Mouse (Mus musculus) layer of hippocampus, postnatal 36 days (tissue): ENCODE results near the gene Smok2a. TPM values are rescaled to one million over a fixed set of nuclear protein-coding genes. Genes with fewer than 3 reads are reported as not detected.
"Not testable (repeated sequence)": the region's sequence is repeated elsewhere in the genome, so short reads cannot be mapped to it uniquely, and the experiment has no call there.

Experiments
- DNase-seq, 2 experiments: peaks; one replicate each; pipeline ENCODE4 v3.0.0; 2022
- total RNA-seq, 2 experiments: library from RNA; stranded (reverse); gene quantifications; 2 replicates each; pipeline ENCODE4 v1.2.3; 2021

Gene Smok2a
- total RNA-seq, 2 experiments from 2014 or later: not detected

DNA sequence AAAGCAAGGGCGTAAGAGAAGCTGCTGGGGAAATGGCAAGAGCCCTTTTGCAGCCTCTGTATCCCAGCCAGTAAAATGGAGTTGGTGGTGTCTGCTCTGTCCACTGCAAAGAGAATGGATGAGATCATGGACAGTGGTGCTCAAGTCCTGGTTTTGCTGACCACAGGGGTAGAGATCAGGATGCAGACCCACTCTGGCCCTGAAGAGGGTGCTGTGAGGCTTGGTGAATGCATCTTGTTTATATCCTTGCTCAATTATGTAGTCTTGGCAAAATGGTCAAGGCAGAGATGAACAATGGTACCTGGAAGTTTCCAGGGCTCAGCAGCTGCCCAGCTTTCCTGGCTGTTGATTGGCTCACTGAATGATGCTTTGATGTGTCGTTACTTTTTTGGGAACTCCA, 5.4 kb upstream of the Smok2a start:
- DNase-seq: no peak

GRCm38 (mm10) chr17:13221921-13222320, 933 bp downstream of the Smok2a start:
- not testable (repeated sequence) for DNase-seq

GRCm38 (mm10) chr17:13229957-13230356, 9.0 kb downstream of the Smok2a start, which contains the start of gene Smok2b:
Gene Smok2b, plus strand, starts transcription at chr17:13230257.
- DNase-seq: not testable (repeated sequence)

DNA sequence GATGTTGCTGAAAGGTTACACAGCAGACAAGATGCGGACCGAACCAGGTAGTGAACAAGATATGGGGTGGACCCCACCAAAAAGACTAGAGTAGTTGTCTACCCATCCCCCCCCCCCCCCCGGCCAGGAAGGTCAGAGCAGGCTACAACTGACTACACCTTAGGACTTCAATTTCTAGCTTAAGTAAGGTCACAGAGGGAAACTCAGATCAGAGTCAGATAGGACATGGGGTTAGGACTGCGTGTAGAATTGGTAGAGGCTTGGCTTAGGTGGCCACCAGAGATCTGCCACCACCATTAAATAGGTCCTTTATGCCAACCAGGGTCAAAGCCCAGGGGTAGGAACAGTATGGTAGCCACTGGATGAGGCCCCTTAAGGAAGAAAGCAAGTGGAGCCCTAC, 18.5 kb downstream of the Smok2a start:
- not testable (repeated sequence) for DNase-seq

DNA sequence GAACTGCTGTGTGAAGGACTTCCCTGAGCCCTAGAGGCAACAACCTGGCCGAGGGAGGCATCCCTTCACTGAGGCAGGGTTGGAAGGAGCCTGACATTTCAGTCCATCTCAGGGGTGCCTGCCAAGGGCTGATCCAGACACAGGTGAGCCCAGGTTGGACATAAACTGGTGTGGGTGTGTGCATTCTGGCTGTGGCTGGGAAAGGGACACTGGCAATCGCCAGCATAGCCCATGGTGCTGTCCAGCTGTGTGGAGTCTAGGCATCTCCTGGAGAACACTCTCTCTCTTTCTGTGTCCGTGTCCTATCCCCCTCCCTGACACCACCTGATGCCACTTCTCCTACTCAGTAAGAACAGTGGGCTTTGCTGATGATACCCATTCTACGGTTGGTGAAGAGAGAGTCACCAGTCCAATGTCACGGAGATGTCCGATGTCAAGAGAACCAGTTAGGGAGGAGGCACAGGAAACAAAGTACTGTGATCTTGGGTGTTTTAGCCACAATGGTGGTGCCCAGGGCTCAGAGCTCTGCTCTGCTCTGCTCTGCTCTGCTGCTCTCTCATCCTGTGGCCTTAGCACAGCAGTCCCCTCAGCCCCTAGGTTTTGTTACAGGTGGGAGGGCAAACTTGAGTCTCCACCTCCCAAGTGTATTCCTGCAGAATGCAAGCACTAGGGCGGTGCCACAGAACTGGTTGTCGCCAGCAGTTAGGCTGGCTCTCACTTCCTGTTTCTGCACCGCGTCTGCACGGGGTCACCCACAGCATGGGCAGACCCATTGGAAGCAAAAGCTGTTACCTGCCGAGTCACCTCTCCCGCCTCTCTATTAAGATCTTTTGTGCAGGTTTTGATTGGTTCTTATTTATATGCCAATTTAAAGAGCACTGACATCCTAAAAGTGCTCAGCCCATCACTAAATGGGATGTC, 20.1 kb downstream of the Smok2a start:
- DNase-seq: not testable (repeated sequence)

GRCm38 (mm10) chr17:13254786-13255185, 33.8 kb downstream of the Smok2a start:
- DNase-seq: not testable (repeated sequence)

Other genes with a start within 250 kb of the Smok2a start
- gene Wtap, start 227.0 kb upstream of the Smok2a start, total RNA-seq: 10 to 100 TPM; 55.6 to 63.8 TPM
- 100 to 1,000 TPM; 255 to 264 TPM for gene Sod2, start 214.3 kb upstream of the Smok2a start, total RNA-seq
- gene Gpr31b, start 168.9 kb upstream of the Smok2a start, total RNA-seq: not detected
- gene Tcp10b, start 160.1 kb upstream of the Smok2a start, total RNA-seq: under 1 TPM; 0.18 to 0.70 TPM
- gene Unc93a, start 89.4 kb upstream of the Smok2a start, total RNA-seq: not detected
- gene Smok2b, start 9.1 kb downstream of the Smok2a start, total RNA-seq: not detected
- gene Tcp10c, start 133.4 kb downstream of the Smok2a start, total RNA-seq: not detected